Mouse (Mus musculus): Measurements from ENCODE around the gene Cpa5.

DNA sequence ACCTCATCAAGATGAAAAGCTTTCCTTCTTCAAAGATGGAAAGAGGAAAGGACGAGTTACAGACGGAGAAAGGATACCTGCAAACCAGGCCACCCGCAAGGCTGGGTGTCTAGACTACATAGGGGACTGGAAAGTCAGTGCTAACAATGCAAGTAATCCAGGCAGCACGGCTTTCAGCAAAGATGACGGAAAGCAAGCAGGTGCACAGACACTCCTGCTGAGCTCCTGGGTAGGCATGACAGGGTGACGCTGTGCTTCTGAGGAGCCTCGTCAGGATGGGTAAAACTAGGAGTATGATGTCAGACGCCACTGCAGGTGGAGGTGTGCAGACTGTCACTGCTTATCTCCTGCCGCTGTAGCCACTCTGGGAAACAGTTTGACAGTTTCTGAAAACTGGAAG lies 66.8 kb downstream of the Cpa5 start:
- TF ChIP-seq POLR2A (IDR thresholded peaks at IDR 0.05; ENCODE audit: low read depth, low read length): no peak
- no peak for TF ChIP-seq CTCF (conservative IDR thresholded peaks at IDR 0.05 in 1 of 2, IDR thresholded peaks at IDR 0.05 in 1 of 2; ENCODE audit: low read depth in 2 of 2, low read length in 2 of 2)
- TF ChIP-seq RCOR1 (conservative IDR thresholded peaks at IDR 0.05; ENCODE audit: low read depth, low read length): no peak
- TF ChIP-seq EP300 (IDR thresholded peaks at IDR 0.05; ENCODE audit: low read length): no peak
- TF ChIP-seq ZNF384 (IDR thresholded peaks at IDR 0.05; ENCODE audit: low read depth, low read length): no peak
- TF ChIP-seq TBP (conservative IDR thresholded peaks at IDR 0.05; ENCODE audit: low read depth, low read length): no peak
- TF ChIP-seq ETS1 (conservative IDR thresholded peaks at IDR 0.05; ENCODE audit: low read depth, low read length): no peak
- TF ChIP-seq POLR2AphosphoS2 (IDR thresholded peaks at IDR 0.05; ENCODE audit: low read depth, low read length): no peak
